Mouse (Mus musculus): Measurements from ENCODE around the gene Mpl. TPM values are rescaled to one million over a fixed set of nuclear protein-coding genes. Genes with fewer than 3 reads are reported as not detected.

The Mpl gene
- polyA plus RNA-seq, 1 experiment from 2014 or later: not detected

DNA sequence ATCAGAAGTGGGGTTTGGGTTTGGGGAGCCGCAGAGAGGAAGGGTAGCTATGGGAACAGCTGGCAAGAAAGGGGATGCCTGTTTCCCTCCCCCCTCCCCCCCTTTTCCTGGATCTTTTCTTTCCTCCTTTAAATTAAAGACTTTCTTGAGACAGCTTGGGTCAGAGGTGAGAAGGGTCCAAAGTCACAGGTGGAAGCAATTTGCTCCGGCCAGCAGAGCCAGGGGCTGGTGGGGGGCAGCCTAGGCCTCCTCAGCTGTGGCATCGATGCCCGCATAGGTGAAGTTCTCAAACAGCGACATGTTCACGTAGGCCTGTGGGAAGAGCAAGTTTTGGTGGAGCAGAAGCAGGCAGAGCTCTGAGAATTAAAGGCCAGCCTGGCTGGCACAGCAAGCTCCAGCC is 14.0 kb upstream of the Mpl start:
- H3K4me2 ChIP-seq (ENCODE audit: low read length): no peak overlapping the region
- DNase-seq: no peak
- no peaks in the 10 kb centered on the region for H3K27me3 ChIP-seq (ENCODE audit: control insufficient read depth, insufficient read depth, low read length)
- H3K9ac ChIP-seq (replicated peaks; ENCODE audit: low read length): no peak overlapping the region
- no peaks in the 10 kb centered on the region for H3K4me1 ChIP-seq (ENCODE audit: control insufficient read depth, insufficient read depth, low read length)
- no peaks in the 10 kb centered on the region for H3K36me3 ChIP-seq (ENCODE audit: control insufficient read depth, insufficient read depth, low read length)
- ATAC-seq (ENCODE audit: low FRiP score, low TSS enrichment): no peak
- 90% methylated on average over 6 of the region's 6 CpGs for WGBS
- H3K4me3 ChIP-seq (replicated peaks; ENCODE audit: low read depth, low read length): no peak overlapping the region
- H3K27ac ChIP-seq (replicated peaks; ENCODE audit: low read depth, low read length): no peak overlapping the region
- peaks cover 6% of the 10 kb centered on the region; the same call in 1 of the 2 replicates for H3K9me3 ChIP-seq (ENCODE audit: control insufficient read depth, low read length)

DNA sequence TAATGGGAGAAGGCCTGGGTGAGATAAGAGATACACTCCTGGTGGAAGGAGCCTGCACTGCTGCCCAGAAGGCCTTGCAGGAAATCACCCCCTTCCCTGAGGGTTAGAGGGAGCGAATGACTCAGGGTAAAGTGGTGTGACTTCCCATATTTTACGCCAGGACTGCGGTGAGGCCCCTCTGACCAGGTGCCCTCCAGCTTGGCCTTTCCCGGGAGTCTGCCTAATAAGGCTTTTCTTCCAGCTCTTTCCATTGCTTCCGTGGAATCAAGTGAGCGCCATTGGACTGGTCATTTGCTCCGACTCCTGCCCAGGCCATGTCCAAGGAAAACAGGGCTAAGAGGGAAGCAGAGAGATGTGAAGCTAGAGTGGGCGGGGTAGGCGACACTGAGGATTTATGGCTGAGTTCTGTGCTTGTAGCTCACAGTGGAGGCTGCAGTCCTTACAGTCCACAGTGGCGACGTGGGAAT is 8.4 kb upstream of the Mpl start:
- H3K27me3 ChIP-seq (ENCODE audit: control insufficient read depth, insufficient read depth, low read length): no peaks in the 10 kb centered on the region
- DNase-seq (no peak), ATAC-seq (ENCODE audit: low FRiP score, low TSS enrichment) (no peak)
- no peak overlapping the region for H3K9ac ChIP-seq (replicated peaks; ENCODE audit: low read length)
- H3K4me3 ChIP-seq (replicated peaks; ENCODE audit: low read depth, low read length): no peak overlapping the region
- H3K9me3 ChIP-seq (ENCODE audit: control insufficient read depth, low read length): peaks cover 6% of the 10 kb centered on the region; the same call in 1 of the 2 replicates
- no peaks in the 10 kb centered on the region for H3K4me1 ChIP-seq (ENCODE audit: control insufficient read depth, insufficient read depth, low read length)
- no peaks in the 10 kb centered on the region for H3K36me3 ChIP-seq (ENCODE audit: control insufficient read depth, insufficient read depth, low read length)
- H3K27ac ChIP-seq (replicated peaks; ENCODE audit: low read depth, low read length): no peak overlapping the region
- no peak overlapping the region for H3K4me2 ChIP-seq (ENCODE audit: low read length)
- WGBS: 71% methylated on average over 11 of the region's 11 CpGs

DNA sequence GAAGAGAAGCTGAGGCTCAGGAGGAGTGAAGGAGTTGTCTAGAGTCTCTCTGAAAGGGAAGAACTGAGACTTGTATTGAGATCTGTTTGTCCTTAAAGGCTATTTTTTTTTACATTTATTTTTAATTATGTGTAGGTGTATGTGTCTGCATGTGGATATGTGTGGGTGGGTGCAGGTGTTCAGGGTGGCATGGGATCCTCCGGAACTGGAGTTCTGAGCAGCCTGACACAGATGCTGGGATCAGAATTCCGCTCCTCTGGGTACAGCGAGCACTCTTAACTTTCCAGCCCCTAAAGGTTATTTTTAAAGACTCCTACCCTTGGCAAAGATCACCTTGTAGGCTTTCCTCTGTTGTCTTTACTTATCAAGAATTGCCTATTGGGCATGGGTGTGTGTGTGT is 7.6 kb upstream of the Mpl start:
- H3K27ac ChIP-seq (replicated peaks; ENCODE audit: low read depth, low read length): no peak overlapping the region
- H3K9me3 ChIP-seq (ENCODE audit: control insufficient read depth, low read length): peaks cover 6% of the 10 kb centered on the region; the same call in 1 of the 2 replicates
- DNase-seq (no peak), ATAC-seq (ENCODE audit: low FRiP score, low TSS enrichment) (no peak)
- H3K9ac ChIP-seq (replicated peaks; ENCODE audit: low read length): no peak overlapping the region
- 96% methylated on average over 3 of the region's 3 CpGs for WGBS
- no peak overlapping the region for H3K4me3 ChIP-seq (replicated peaks; ENCODE audit: low read depth, low read length)
- H3K4me2 ChIP-seq (ENCODE audit: low read length): no peak overlapping the region
- H3K36me3 ChIP-seq (ENCODE audit: control insufficient read depth, insufficient read depth, low read length): no peaks in the 10 kb centered on the region
- H3K4me1 ChIP-seq (ENCODE audit: control insufficient read depth, insufficient read depth, low read length): no peaks in the 10 kb centered on the region
- H3K27me3 ChIP-seq (ENCODE audit: control insufficient read depth, insufficient read depth, low read length): no peaks in the 10 kb centered on the region

DNA sequence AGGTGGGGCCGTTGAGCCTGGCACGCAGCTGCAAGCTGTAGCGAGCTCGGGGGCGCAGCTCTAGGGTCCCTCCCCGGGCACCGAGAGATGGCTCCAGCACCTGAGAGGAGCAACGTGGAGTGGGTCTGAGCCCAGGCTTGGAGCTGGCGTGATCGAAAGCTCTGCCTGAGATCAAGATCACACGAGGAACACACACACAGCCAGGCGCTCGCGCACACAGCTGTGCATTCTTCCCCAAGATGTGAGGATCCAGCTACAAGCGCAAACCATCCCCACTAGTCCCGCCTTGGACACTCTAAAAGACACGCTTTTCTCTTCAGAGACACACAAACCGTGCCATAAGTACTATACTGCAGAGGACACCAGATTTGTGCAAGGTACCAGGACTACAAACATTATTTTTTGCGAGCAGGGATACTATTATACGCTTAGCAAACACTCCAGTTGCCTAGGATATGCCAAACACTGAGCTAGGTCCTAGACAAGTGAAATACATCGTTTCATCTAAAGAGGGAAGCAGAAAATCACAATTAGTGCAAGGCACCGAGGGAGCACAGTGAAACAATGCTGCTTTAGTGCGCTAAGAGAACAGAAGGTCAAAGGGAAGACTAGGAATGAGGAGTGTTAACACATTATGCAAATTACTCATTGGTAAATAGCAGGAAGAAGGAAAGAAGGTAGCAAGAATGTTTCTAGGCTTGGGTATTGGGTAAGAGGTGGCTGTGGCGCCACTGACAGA is 10.7 kb downstream of the Mpl start:
- Histone ChIP-seq H3K9ac (replicated peaks; ENCODE audit: low read length) (peak overlapping the region; percentile 47), H3K27me3 (ENCODE audit: control insufficient read depth, insufficient read depth, low read length) (no peaks in the 10 kb centered on the region), H3K9me3 (ENCODE audit: control insufficient read depth, low read length) (no peaks in the 10 kb centered on the region), H3K36me3 (ENCODE audit: control insufficient read depth, insufficient read depth, low read length) (no peaks in the 10 kb centered on the region), H3K4me1 (ENCODE audit: control insufficient read depth, insufficient read depth, low read length) (no peaks in the 10 kb centered on the region), H3K27ac (replicated peaks; ENCODE audit: low read depth, low read length) (no peak overlapping the region), H3K4me2 (ENCODE audit: low read length) (peak overlapping the region; percentile 73), H3K4me3 (replicated peaks; ENCODE audit: low read depth, low read length) (peak overlapping the region; percentile 36)
- 17% methylated on average over 24 of the region's 24 CpGs for WGBS
- no peak for ATAC-seq (ENCODE audit: low FRiP score, low TSS enrichment)
- DNase-seq: peak; percentile 43

DNA sequence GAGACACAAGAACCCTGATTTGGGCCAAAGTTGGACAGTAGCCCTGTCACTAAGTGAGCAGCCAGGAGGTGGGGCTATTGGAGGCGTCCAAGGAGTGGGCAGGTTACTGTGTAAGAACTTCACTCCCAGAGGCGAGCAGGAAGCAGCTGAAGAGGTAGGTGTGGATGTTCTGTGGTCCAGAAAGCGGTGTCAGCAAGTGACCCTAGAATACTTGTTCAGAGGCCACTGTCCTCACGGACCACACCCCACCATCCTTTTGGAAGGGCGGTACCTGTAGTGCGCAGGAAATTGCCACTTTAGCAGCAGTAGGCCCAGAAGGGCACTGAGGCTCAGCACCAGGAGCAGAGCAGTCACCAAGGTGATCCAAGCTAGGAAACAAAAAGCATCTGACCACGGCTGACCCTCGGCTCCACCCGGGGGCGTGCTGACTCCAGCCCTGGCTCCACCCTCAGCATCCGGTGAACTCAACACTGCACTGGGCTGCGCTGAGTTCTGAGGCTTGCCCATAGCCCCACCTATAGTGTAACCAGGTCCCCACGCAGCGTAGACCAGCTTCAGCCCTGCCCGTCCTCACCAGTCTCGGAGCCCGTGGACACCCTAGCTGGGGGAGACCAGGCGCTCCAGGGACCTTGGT is 11.4 kb downstream of the Mpl start:
- H3K9ac ChIP-seq (replicated peaks; ENCODE audit: low read length): peak overlapping the region; percentile 47
- DNase-seq (peak; percentile 30), ATAC-seq (ENCODE audit: low FRiP score, low TSS enrichment) (peak; percentile 55)
- WGBS: 19% methylated on average over 18 of the region's 18 CpGs
- no peak overlapping the region for H3K27ac ChIP-seq (replicated peaks; ENCODE audit: low read depth, low read length)
- H3K9me3 ChIP-seq (ENCODE audit: control insufficient read depth, low read length): no peaks in the 10 kb centered on the region
- peak overlapping the region; percentile 36 for H3K4me3 ChIP-seq (replicated peaks; ENCODE audit: low read depth, low read length)
- H3K27me3 ChIP-seq (ENCODE audit: control insufficient read depth, insufficient read depth, low read length): no peaks in the 10 kb centered on the region
- no peaks in the 10 kb centered on the region for H3K4me1 ChIP-seq (ENCODE audit: control insufficient read depth, insufficient read depth, low read length)
- H3K36me3 ChIP-seq (ENCODE audit: control insufficient read depth, insufficient read depth, low read length): no peaks in the 10 kb centered on the region
- H3K4me2 ChIP-seq (ENCODE audit: low read length): peak overlapping the region; percentile 73

DNA sequence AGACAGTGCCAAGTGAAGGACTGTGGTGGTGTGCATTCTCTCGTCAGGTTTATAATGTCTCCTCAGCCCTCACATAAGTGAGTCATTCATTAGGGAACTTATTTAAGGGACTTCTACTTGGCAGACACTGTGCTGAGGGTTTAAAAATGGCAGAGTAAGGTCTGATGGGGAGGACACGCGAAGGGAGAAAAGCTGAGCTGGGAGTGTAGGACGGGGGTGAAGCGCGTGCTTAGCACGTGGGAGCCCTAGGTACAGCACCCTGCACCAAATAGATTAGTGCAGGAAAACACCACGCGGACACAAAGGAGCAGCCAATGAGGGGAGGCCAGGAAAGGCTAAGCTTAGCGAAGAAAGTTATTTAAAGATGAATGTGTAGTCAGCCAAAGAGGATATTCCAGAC is 12.2 kb downstream of the Mpl start:
- Histone ChIP-seq H3K4me3 (replicated peaks; ENCODE audit: low read depth, low read length) (no peak overlapping the region), H3K27me3 (ENCODE audit: control insufficient read depth, insufficient read depth, low read length) (no peaks in the 10 kb centered on the region), H3K27ac (replicated peaks; ENCODE audit: low read depth, low read length) (no peak overlapping the region), H3K9ac (replicated peaks; ENCODE audit: low read length) (no peak overlapping the region), H3K9me3 (ENCODE audit: control insufficient read depth, low read length) (no peaks in the 10 kb centered on the region), H3K36me3 (ENCODE audit: control insufficient read depth, insufficient read depth, low read length) (no peaks in the 10 kb centered on the region), H3K4me2 (ENCODE audit: low read length) (no peak overlapping the region), H3K4me1 (ENCODE audit: control insufficient read depth, insufficient read depth, low read length) (no peaks in the 10 kb centered on the region)
- no peak for DNase-seq
- WGBS: 87% methylated on average over 10 of the region's 10 CpGs
- no peak for ATAC-seq (ENCODE audit: low FRiP score, low TSS enrichment)

DNA sequence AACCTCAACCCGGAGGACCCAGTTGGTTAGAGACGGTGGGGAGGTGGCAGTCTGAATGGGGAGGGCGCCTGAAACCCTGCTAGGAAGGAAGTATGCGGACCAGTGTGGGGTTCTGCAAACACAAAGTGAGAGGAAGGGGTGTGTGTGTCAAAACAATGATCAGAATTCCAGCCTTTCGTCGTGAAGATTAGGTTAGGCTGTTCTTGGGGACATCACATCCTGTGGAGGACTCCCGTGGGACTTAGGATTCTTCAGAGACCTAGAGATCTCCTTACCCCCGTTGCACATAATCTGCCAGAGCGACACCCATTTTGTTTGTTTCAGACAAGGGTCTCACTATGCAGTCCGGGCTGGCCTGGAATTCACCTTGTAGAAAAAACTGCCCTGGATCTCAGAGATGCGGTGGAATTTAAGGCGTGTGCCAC is 19.5 kb downstream of the Mpl start:
- Histone ChIP-seq H3K4me2 (ENCODE audit: low read length) (peak overlapping the region; percentile 95), H3K9me3 (ENCODE audit: control insufficient read depth, low read length) (no peaks in the 10 kb centered on the region), H3K9ac (replicated peaks; ENCODE audit: low read length) (peak overlapping the region; percentile 63), H3K27ac (replicated peaks; ENCODE audit: low read depth, low read length) (peak overlapping the region; percentile 87), H3K4me3 (replicated peaks; ENCODE audit: low read depth, low read length) (peak overlapping the region; percentile 50), H3K36me3 (ENCODE audit: control insufficient read depth, insufficient read depth, low read length) (peaks cover 8% of the 10 kb centered on the region; the same call in 1 of the 2 replicates), H3K27me3 (ENCODE audit: control insufficient read depth, insufficient read depth, low read length) (no peaks in the 10 kb centered on the region), H3K4me1 (ENCODE audit: control insufficient read depth, insufficient read depth, low read length) (peaks cover 16% of the 10 kb centered on the region)
- ATAC-seq (ENCODE audit: low FRiP score, low TSS enrichment) (no peak), DNase-seq (peak; percentile 68)
- 11% methylated on average over 12 of the region's 12 CpGs for WGBS

DNA sequence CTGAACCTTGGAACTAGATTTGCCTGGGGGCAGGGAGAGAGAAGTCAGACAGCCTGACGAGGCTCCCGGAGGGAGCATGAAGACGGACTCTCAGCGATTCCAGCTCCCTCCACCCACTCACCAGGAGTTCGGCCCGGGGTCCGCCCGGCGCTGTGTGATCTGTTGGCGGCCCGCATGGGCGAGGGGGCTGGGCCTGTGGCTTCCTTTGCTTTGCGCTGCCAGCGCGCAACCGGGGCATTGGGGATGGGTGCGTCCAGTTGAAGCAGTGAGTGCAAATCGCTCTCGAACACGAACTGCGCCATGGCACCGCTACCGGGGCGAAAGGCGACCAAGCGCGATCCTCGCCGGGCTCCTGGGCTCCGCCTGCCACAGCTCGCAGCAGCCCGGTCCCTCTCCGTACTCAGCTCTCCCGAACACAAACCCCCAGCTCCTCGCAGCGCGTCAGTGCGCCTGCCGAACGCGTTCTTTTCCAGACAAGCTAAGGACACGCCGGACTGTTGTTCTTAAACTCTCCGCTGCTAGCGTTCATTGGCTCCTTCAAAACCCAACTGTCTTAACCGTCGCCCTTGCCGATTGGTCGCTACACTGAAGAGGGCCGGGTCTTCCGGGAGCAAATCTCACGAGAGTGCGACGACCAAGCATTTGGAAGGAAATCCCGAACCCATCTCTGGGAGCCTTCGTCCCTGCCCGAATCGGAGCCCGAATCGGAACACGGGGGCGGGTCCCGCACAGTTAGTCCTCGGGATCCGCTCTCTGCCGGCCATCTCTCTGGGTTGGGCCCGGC is 20.3 kb downstream of the Mpl start, which contains the start of gene Cdc20:
TSS of gene Cdc20 (minus strand) at position 533 of the 784 bp plus-strand sequence.
- ATAC-seq (ENCODE audit: low FRiP score, low TSS enrichment): peak; percentile 97
- H3K27me3 ChIP-seq (ENCODE audit: control insufficient read depth, insufficient read depth, low read length): no peaks in the 10 kb centered on the region
- under 1% methylated on average over 67 of the region's 67 CpGs for WGBS

More for the DNA sequence above, 20.3 kb downstream of the Mpl start, which contains the start of gene Cdc20:
- Histone ChIP-seq H3K4me2 (ENCODE audit: low read length) (peak within 1 kb of the TSS; percentile 95), H3K4me3 (replicated peaks; ENCODE audit: low read depth, low read length) (peak within 1 kb of the TSS; percentile 50), H3K27ac (replicated peaks; ENCODE audit: low read depth, low read length) (peak within 1 kb of the TSS; percentile 87), H3K36me3 (ENCODE audit: control insufficient read depth, insufficient read depth, low read length) (peaks cover 16% of the 10 kb centered on the region), H3K9ac (replicated peaks; ENCODE audit: low read length) (peak within 1 kb of the TSS; percentile 63), H3K9me3 (ENCODE audit: control insufficient read depth, low read length) (no peaks in the 10 kb centered on the region), H3K4me1 (ENCODE audit: control insufficient read depth, insufficient read depth, low read length) (peaks cover 16% of the 10 kb centered on the region)
- peak; percentile 96 for DNase-seq

Data from midbrain, embryonic 14.5 days (tissue).